In genomic region chr1:51458731-51459450, GRCm38 (mm10) we compare ENCODE assay signal across 9 mouse cellular contexts. TPM values are rescaled to one million over a fixed set of nuclear protein-coding genes. Genes with fewer than 3 reads are reported as not detected.
DNase-seq lines count a peak whose midpoint lies in the region; TF ChIP-seq lines count a peak whose summit lies in the region.
"Had no signal": no experiment of that assay in that cellular context is flagged by ENCODE, and none has a peak within 500 bp of the region (broad histone marks: within the 10 kb centered on the region; RNA-seq: fewer than 3 reads in every experiment).

No protein-coding gene starts in this region.

- peak overlapping the region; percentile 65 for H3K4me2 ChIP-seq in CH12.LX (ENCODE audit: insufficient read depth, low read depth, poor library complexity, severe bottlenecking)
- H3K4me2 ChIP-seq: liver, embryonic 15.5 days had no signal

- no peak for TF ChIP-seq POLR2A in CH12.LX (IDR thresholded peaks at IDR 0.05; ENCODE audit: low read depth, low read length)
- TF ChIP-seq POLR2A in lung, adult 2 months (IDR thresholded peaks at IDR 0.05; ENCODE audit: borderline replicate concordance, extremely low read depth, low read depth, low read length) = no peak

- TF ChIP-seq RAD21 in CH12.LX (IDR thresholded peaks at IDR 0.05; ENCODE audit: low read depth, low read length) = peak; percentile 74

- dilution Hi-C loops in CH12.LX (cut with MboI; ENCODE audit: extremely low pct_ligation_motif_present, extremely low pct_unique_long_range_greater_than_20kb, low sequenced_read_pairs) = no loop called here

- no peak overlapping the region for H3K9ac ChIP-seq in CH12.LX (ENCODE audit: insufficient read depth, low read depth)
- H3K9ac ChIP-seq: liver, embryonic 15.5 days had no signal

- TF ChIP-seq CTCF in CH12.LX (conservative IDR thresholded peaks at IDR 0.05 in 1 of 2, IDR thresholded peaks at IDR 0.05 in 1 of 2; ENCODE audit: low read depth in 2 of 2, low read length in 2 of 2) = peak; percentile 85 to 91
- TF ChIP-seq CTCF in lung, adult 2 months (IDR thresholded peaks at IDR 0.05; ENCODE audit: insufficient read depth, low read length) = peak; percentile 9; the same call in 1 of the 2 replicates

- H3K27ac ChIP-seq in CH12.LX (ENCODE audit: insufficient read depth, low read depth) = no peak overlapping the region
- H3K27ac ChIP-seq: liver, embryonic 15.5 days had no signal

- H3K27me3 ChIP-seq in CH12.LX (replicated peaks) = no peaks in the 10 kb centered on the region
- H3K27me3 ChIP-seq: liver, embryonic 15.5 days had no signal

- H3K79me2 ChIP-seq in CH12.LX (replicated peaks; ENCODE audit: control insufficient read depth, extremely low read depth, insufficient read depth, poor library complexity, severe bottlenecking) = no peaks in the 10 kb centered on the region

- H3K9me3 ChIP-seq in CH12.LX (replicated peaks; ENCODE audit: low read length) = no peaks in the 10 kb centered on the region
- H3K9me3 ChIP-seq: liver, embryonic 15.5 days had no signal

- in situ Hi-C loops in CH12.LX (cut with MboI; ENCODE audit: low pct_ligation_motif_present, low pct_unique_long_range_greater_than_20kb, low sequenced_read_pairs) = no loop called here

- TF ChIP-seq EP300 in CH12.LX (IDR thresholded peaks at IDR 0.05; ENCODE audit: low read length) = no peak

- 56% methylated on average over 10 of the region's 10 CpGs for WGBS in lung, adult 2 months

- peak; percentile 21 for DNase-seq in gastrocnemius, postnatal 10 days
- DNase-seq in gastrocnemius, postnatal 4 days (ENCODE audit: low spot score in 2 of 2) = no peak
- DNase-seq in CH12.LX (ENCODE audit: extremely low read depth) = peak; percentile 81
- peak; percentile 65 for DNase-seq in c-Kit-positive CD71-positive TER-119-positive erythroid progenitor cells, embryonic 14.5 days (ENCODE audit: low spot score)
- DNase-seq in hindlimb bud, embryonic 11.5 days (ENCODE audit: extremely low spot score, low read depth, low spot score) = peak; percentile 52
- DNase-seq in lung, adult 2 months = peak; percentile 10
- DNase-seq in spleen, postnatal 4 days (ENCODE audit: low spot score in 2 of 2) = peak; percentile 38 to 73
- DNase-seq in urinary bladder, postnatal 10 days (ENCODE audit: low spot score) = no peak

- H3K36me3 ChIP-seq in CH12.LX (replicated peaks in 1 of 2; ENCODE audit: control insufficient read depth in 1 of 2, insufficient read depth in 1 of 2, low read length in 1 of 2) = no peaks in the 10 kb centered on the region
- H3K36me3 ChIP-seq: liver, embryonic 15.5 days had no signal

- peaks cover 0 to 5% of the 10 kb centered on the region in 2 experiments; a peak in 2 of 4 replicates for H3K4me1 ChIP-seq in CH12.LX (ENCODE audit: control insufficient read depth in 1 of 2, insufficient read depth in 2 of 2)
- H3K4me1 ChIP-seq in lung, adult 2 months (ENCODE audit: control insufficient read depth, insufficient read depth, low read length) = no peaks in the 10 kb centered on the region
- H3K4me1 ChIP-seq: liver, embryonic 15.5 days had no signal

- no peak overlapping the region for H3K4me3 ChIP-seq in CH12.LX (replicated peaks in 1 of 3; ENCODE audit: low read depth in 2 of 3, low read length in 2 of 3, poor library complexity in 1 of 3)
- H3K4me3 ChIP-seq in lung, adult 2 months (replicated peaks; ENCODE audit: extremely low read depth, low read depth, low read length) = no peak overlapping the region
- H3K4me3 ChIP-seq: liver, embryonic 15.5 days had no signal

TF ChIP-seq in CH12.LX, 34 proteins besides CTCF, POLR2A, EP300 and RAD21:
- peak; percentile 45; the same call in 1 of the 2 replicates for TF ChIP-seq SIN3A (IDR thresholded peaks at IDR 0.05; ENCODE audit: low read length)
- no peak for TF ChIP-seq CHD1 (IDR thresholded peaks at IDR 0.05; ENCODE audit: low read depth, low read length)
- no peak for TF ChIP-seq E2F4 (IDR thresholded peaks at IDR 0.05; ENCODE audit: insufficient replicate concordance, low read depth, low read length)
- TF ChIP-seq JUN (IDR thresholded peaks at IDR 0.05; ENCODE audit: insufficient read depth, low read depth, low read length) = no peak
- no peak for TF ChIP-seq NRF1 (IDR thresholded peaks at IDR 0.05; ENCODE audit: low read depth, low read length)
- TF ChIP-seq MYC (IDR thresholded peaks at IDR 0.05; ENCODE audit: low read depth, low read length) = no peak
- TF ChIP-seq ZKSCAN1 (IDR thresholded peaks at IDR 0.05; ENCODE audit: borderline replicate concordance, low read depth, low read length) = no peak
- TF ChIP-seq MAFK (IDR thresholded peaks at IDR 0.05; ENCODE audit: insufficient replicate concordance, low read length) = no peak
- no peak for TF ChIP-seq ELF1 (IDR thresholded peaks at IDR 0.05; ENCODE audit: low read depth, low read length)
- no peak for TF ChIP-seq TBP (conservative IDR thresholded peaks at IDR 0.05; ENCODE audit: low read depth, low read length)
- no peak for TF ChIP-seq CHD2 (IDR thresholded peaks at IDR 0.05; ENCODE audit: low read length)
- TF ChIP-seq ZMIZ1 (IDR thresholded peaks at IDR 0.05; ENCODE audit: low read depth, low read length) = 0 out of 2 replicates have a peak, but pooled peaks have one; percentile 35
- peak; percentile 57 for TF ChIP-seq JUND (conservative IDR thresholded peaks at IDR 0.05; ENCODE audit: low read depth, low read length)
- no peak for TF ChIP-seq RCOR1 (conservative IDR thresholded peaks at IDR 0.05; ENCODE audit: low read depth, low read length)
- TF ChIP-seq ZNF384 (IDR thresholded peaks at IDR 0.05; ENCODE audit: low read depth, low read length) = 0 out of 2 replicates have a peak, but pooled peaks have one; percentile 26
- TF ChIP-seq HCFC1 (IDR thresholded peaks at IDR 0.05; ENCODE audit: low read depth, low read length) = no peak; the same call in 1 of the 2 replicates
- 0 out of 2 replicates have a peak, but pooled peaks have one; percentile 23 for TF ChIP-seq NELFE (IDR thresholded peaks at IDR 0.05; ENCODE audit: low read depth, low read length)
- peak; percentile 93 for TF ChIP-seq SMC3 (IDR thresholded peaks at IDR 0.05; ENCODE audit: low read depth, low read length)
- TF ChIP-seq USF2 (conservative IDR thresholded peaks at IDR 0.05; ENCODE audit: low read depth, low read length) = no peak
- no peak for TF ChIP-seq USF1 (IDR thresholded peaks at IDR 0.05; ENCODE audit: low read depth, low read length)
- TF ChIP-seq BHLHE40 (IDR thresholded peaks at IDR 0.05; ENCODE audit: low read depth, low read length) = no peak
- peak; percentile 57; the same call in 1 of the 2 replicates for TF ChIP-seq MXI1 (IDR thresholded peaks at IDR 0.05; ENCODE audit: low read depth, low read length)
- peak; percentile 61; the same call in 1 of the 2 replicates for TF ChIP-seq TCF12 (IDR thresholded peaks at IDR 0.05; ENCODE audit: low read depth, low read length)
- TF ChIP-seq IRF4 (IDR thresholded peaks at IDR 0.05; ENCODE audit: low read depth, low read length) = no peak
- TF ChIP-seq ETS1 (conservative IDR thresholded peaks at IDR 0.05; ENCODE audit: low read depth, low read length) = no peak
- no peak for TF ChIP-seq PAX5 (IDR thresholded peaks at IDR 0.05; ENCODE audit: low read length)
- TF ChIP-seq UBTF (IDR thresholded peaks at IDR 0.05; ENCODE audit: low read depth, low read length) = no peak
- peak; percentile 59 for TF ChIP-seq ZC3H11A (IDR thresholded peaks at IDR 0.05; ENCODE audit: low read depth, low read length)
- no peak for TF ChIP-seq POLR2AphosphoS2 (IDR thresholded peaks at IDR 0.05; ENCODE audit: low read depth, low read length)
- no peak for TF ChIP-seq KAT2A (IDR thresholded peaks at IDR 0.05; ENCODE audit: insufficient replicate concordance, low read length)
- 0 out of 2 replicates have a peak, but pooled peaks have one; percentile 25 for TF ChIP-seq MAX (IDR thresholded peaks at IDR 0.05; ENCODE audit: low read length)
- 0 out of 2 replicates have a peak, but pooled peaks have one; percentile 59 for TF ChIP-seq MAZ (IDR thresholded peaks at IDR 0.05; ENCODE audit: low read depth, low read length)
- 0 out of 2 replicates have a peak, but pooled peaks have one; percentile 13 for TF ChIP-seq MEF2A (IDR thresholded peaks at IDR 0.05; ENCODE audit: borderline replicate concordance, low read depth, low read length)
- no peak for TF ChIP-seq GABPA (IDR thresholded peaks at IDR 0.05; ENCODE audit: insufficient replicate concordance, low read depth, low read length)

RNA-seq across cellular contexts. Expression of gene Nabp1, which starts 19.3 kb away (rescaled TPM):
- total RNA-seq in gastrocnemius, postnatal 10 days (2021) = 10 to 100 TPM; 13.3 to 13.9 TPM
- 1 to 10 TPM; 7.9 to 8.2 TPM for total RNA-seq in gastrocnemius, postnatal 4 days (2021)
- total RNA-seq in CH12.LX (2012; rRNA removed) = 32.7 and 37.8 TPM in 2 replicates
- 51.0 and 52.0 TPM in 2 replicates for total RNA-seq in CH12.LX (2014; rRNA removed)
- 33.7 and 48.7 TPM in 2 replicates for polyA plus RNA-seq in CH12.LX (2012; ENCODE audit: insufficient read length, low read depth)
- polyA plus RNA-seq in lung, adult 2 months (2012; rRNA removed) = 12.5 and 15.9 TPM in 2 replicates

Comparison
In these comparisons a context has a peak if more than half of its experiments do, and no peak if none do; other contexts are left out.
1. DNase-seq: peak in gastrocnemius, postnatal 10 days (single experiment), CH12.LX (single experiment), c-Kit-positive CD71-positive TER-119-positive erythroid progenitor cells, embryonic 14.5 days (single experiment), hindlimb bud, embryonic 11.5 days (single experiment), lung, adult 2 months (single experiment) and spleen, postnatal 4 days (2 of 2); none in gastrocnemius, postnatal 4 days (0 of 2) and urinary bladder, postnatal 10 days (single experiment).